15 mouse cellular contexts compared by ENCODE assay signal in genomic region chr17:17425906-17426305, GRCm38 (mm10). TPM values are rescaled to one million over a fixed set of nuclear protein-coding genes. Genes with fewer than 3 reads are reported as not detected.
"Had no signal": no experiment of that assay in that cellular context is flagged by ENCODE, and none has a peak within 500 bp of the region (broad histone marks: within the 10 kb centered on the region; RNA-seq: fewer than 3 reads in every experiment).

No protein-coding gene starts in this region.

- H3K9ac ChIP-seq: limb, embryonic 13.5 days; liver, embryonic 14.5 days; neural tube, embryonic 15.5 days had no signal

- H3K4me1 ChIP-seq: neural tube, embryonic 15.5 days had no signal

- H3K27ac ChIP-seq: left cerebral cortex, adult 2 months; limb, embryonic 13.5 days; liver, embryonic 14.5 days; neural tube, embryonic 15.5 days had no signal

- DNase-seq: kidney, adult 18-20 months; kidney, postnatal 25 days; lung, adult 18-20 months; midbrain, embryonic 14.5 days; right cerebral cortex, adult 18-20 months; right cerebral cortex, postnatal 25 days; thymus, adult 18-20 months; thymus, postnatal 14 days had no signal

- H3K27me3 ChIP-seq: limb, embryonic 13.5 days; neural tube, embryonic 15.5 days had no signal

- H3K4me2 ChIP-seq: limb, embryonic 13.5 days; neural tube, embryonic 15.5 days had no signal

- H3K4me3 ChIP-seq: left cerebral cortex, adult 2 months; limb, embryonic 13.5 days; myocyte; neural tube, embryonic 15.5 days had no signal

- H3K9me3 ChIP-seq: limb, embryonic 13.5 days; neural tube, embryonic 15.5 days had no signal

- H3K36me3 ChIP-seq: limb, embryonic 13.5 days; neural tube, embryonic 15.5 days had no signal

RNA-seq across cellular contexts. Expression of gene Lix1, which starts 23.4 kb away (rescaled TPM):
- total RNA-seq: megakaryocyte-erythroid progenitor cell, adult 5-6 weeks had no signal
- polyA plus RNA-seq: small intestine, adult 2 months had no signal
